Mouse (Mus musculus): ENCODE measurements at regions not wholly inside any gene's neighbourhood (a gene's known extent, or its start where the extent isn't known, plus 50 kb on each side); places are given as distances from the start of the nearest gene placed in this dataset.

DNA sequence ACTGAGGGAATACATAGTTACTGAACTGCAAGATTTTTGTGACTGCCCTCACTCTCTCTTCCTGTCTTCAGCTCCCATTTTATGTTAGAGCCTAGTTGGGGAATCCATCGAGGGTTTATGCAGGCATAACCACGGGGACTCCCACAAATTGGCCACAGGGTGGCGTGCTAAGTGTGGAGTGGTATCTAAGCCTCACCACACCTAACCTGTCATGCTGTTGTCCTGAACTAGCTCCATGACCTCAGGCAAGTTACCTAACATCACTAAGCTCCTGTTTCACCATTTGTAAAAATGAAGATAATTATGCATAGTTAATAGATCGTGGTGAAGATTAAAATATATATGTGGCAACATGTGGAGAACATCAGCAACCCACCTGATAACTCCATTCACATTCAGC, 246.8 kb upstream of the Cpeb2 start:
- TF ChIP-seq POLR2A (IDR thresholded peaks at IDR 0.05; ENCODE audit: extremely low read depth, insufficient read depth, low read length) (no peak), CTCF (IDR thresholded peaks at IDR 0.05; ENCODE audit: extremely low read depth, insufficient read depth, low read length) (no peak)

All from cortical plate, adult 2 months (tissue).